Mouse (Mus musculus) layer of hippocampus, postnatal 14 days (tissue): ENCODE results near the gene Tsen34. TPM values are rescaled to one million over a fixed set of nuclear protein-coding genes. Genes with fewer than 3 reads are reported as not detected.
"Not testable (repeated sequence)": the region's sequence is repeated elsewhere in the genome, so short reads cannot be mapped to it uniquely, and the experiment has no call there.

ENCODE experiments used
- DNase-seq, 2 experiments: peaks; one replicate each; pipeline ENCODE4 v3.0.0; 2021 to 2022; ENCODE audit warnings: low spot score in 2 of 2, mixed read lengths in 1 of 2
- microRNA-seq, 2 experiments: library from miRNA; unstranded; fragments of <30 nt; microRNA quantifications; one replicate each; pipeline ENCODE4 v1.2.0; 2021
- total RNA-seq, 2 experiments: library from RNA; stranded (reverse); gene quantifications; 2 replicates each; pipeline ENCODE4 v1.2.3; 2021

The Tsen34 gene
- total RNA-seq, 2 experiments from 2014 or later, result 70.0 to 74.8 TPM

DNA sequence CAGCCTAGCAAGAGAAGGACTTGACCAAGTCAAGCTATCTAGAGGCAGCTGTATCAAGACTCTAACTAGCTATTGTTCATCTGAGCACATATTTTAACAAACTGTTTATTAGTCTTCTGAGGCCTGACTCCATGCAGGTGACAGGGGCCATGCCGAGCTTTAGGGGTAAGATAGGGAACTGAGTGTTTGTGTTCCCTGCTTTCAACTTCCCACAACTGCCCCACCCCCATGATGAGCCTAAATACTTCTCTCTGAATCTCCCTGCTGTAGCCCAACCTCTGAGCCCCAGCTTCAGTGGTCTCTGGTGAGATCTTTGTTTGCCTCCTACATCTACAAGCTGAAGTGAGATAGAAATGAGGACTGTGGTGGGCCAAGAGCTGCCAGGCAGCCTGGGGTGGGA lies 22.6 kb downstream of the Tsen34 start:
- DNase-seq, result no peak

DNA sequence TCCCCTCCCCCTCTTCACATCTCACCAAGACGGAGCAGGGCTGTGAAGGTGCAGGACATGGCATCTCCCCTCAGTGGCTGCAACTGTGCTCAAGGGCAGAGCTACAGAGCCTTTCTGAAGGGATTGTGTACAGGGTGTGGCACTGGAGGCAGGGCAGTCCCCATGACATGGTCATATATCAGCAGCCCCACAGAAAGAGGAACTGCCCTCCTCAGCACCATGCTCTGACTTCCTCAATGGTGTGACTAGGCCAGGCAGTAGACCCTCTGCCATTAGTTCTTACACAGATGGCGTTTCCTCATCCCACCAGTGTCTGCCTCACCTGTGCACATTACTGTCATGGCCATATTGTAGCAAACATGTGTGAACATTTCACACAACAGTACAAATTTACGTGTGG lies 27.6 kb downstream of the Tsen34 start, which contains the start of gene Pirb:
TSS of gene Pirb (minus strand) at position 124 of the 400 bp plus-strand sequence.
- DNase-seq, result not testable (repeated sequence)

DNA sequence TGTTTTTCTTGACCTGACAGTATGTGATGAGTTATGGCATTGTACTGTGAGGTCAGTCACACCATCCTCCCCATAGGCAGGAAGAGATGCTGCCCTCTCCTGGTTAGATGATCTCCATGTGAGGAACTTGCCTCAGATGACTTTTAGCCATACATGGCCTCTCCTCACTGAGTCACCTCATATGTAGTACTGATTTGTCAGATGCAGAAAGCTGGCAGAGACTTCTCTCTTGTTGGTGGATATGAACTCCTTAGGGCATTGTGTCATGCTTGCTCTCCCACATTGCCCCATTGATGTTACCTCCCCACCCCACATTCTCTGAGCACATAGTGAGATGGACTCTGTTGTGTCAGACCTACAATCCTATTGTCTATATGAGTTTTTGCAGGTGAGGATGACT lies 32.8 kb downstream of the Tsen34 start:
- DNase-seq, result not testable (repeated sequence)

GRCm38 (mm10) chr7:3732675-3733074 lies 40.0 kb downstream of the Tsen34 start:
- DNase-seq, result not testable (repeated sequence)

Small RNA genes lying within 50 kb of the gene (microRNA-seq; reads per million reads assigned to microRNA genes)
- 4.8 to 7.7 reads per million in 2 experiments for gene Mir3572

Other genes starting within 250 kb of the Tsen34 start
- not detected for gene Tarm1, start 190.2 kb upstream of the Tsen34 start, total RNA-seq
- gene Oscar, start 76.7 kb upstream of the Tsen34 start, total RNA-seq, result 1 to 10 TPM in 1 of 2 experiments, under 1 TPM in 1; 0.65 to 1.3 TPM
- 100 to 1,000 TPM; 634 to 664 TPM for gene Ndufa3, start 75.5 kb upstream of the Tsen34 start, total RNA-seq
- gene Tfpt, start 62.9 kb upstream of the Tsen34 start, total RNA-seq, result 10 to 100 TPM; 37.0 to 41.1 TPM
- 10 to 100 TPM; 52.5 to 55.9 TPM for gene Prpf31, start 62.9 kb upstream of the Tsen34 start, total RNA-seq
- gene Cnot3, start 47.6 kb upstream of the Tsen34 start, total RNA-seq, result 10 to 100 TPM; 53.6 to 61.3 TPM
- gene Leng1, start 27.0 kb upstream of the Tsen34 start, total RNA-seq, result 1 to 10 TPM; 5.5 to 6.2 TPM
- gene Tmc4, start 15.3 kb upstream of the Tsen34 start, total RNA-seq, result 1 to 10 TPM; 3.2 to 3.5 TPM
- 100 to 1,000 TPM; 121 to 124 TPM for gene Mboat7, start 660 bp downstream of the Tsen34 start, total RNA-seq
- gene Rps9, start 11.1 kb downstream of the Tsen34 start, total RNA-seq, result 100 to 1,000 TPM; 432 to 494 TPM
- gene Pirb, start 27.5 kb downstream of the Tsen34 start, total RNA-seq, result under 1 TPM; 0.12 to 0.32 TPM
- gene Gm15448, start 132.8 kb downstream of the Tsen34 start, total RNA-seq, result not detected
- not detected for gene Pira2, start 152.2 kb downstream of the Tsen34 start, total RNA-seq
- gene Gm14548, start 205.3 kb downstream of the Tsen34 start, total RNA-seq, result not detected
- not detected for gene Lilra6, start 222.6 kb downstream of the Tsen34 start, total RNA-seq